Mouse (Mus musculus): ENCODE measurements around the gene Sorbs1.

- TF ChIP-seq POLR2A (IDR thresholded peaks at IDR 0.05; ENCODE audit: insufficient read depth, low read length) (no peak), CTCF (IDR thresholded peaks at IDR 0.05; ENCODE audit: low read depth, low read length) (no peak), EP300 (IDR thresholded peaks at IDR 0.05; ENCODE audit: insufficient read depth, low read depth, low read length) (no peak)
Measured at GRCm38 (mm10) chr19:40305456-40305855, 208.1 kb downstream of the Sorbs1 start.
